Mouse (Mus musculus) spleen, adult 2 months (tissue): Measurements from ENCODE around the gene Mslnl.

Experiments
- CTCF ChIP-seq: fragments of 200-500 bp; IDR thresholded peaks from 2 replicates; pipeline ENCODE4 v1.5.1; 2011; ENCODE audit warnings: mild to moderate bottlenecking, inconsistent platforms; ENCODE audit not compliant: insufficient read depth, insufficient read length, insufficient replicate concordance; ENCODE audit errors: extremely low read depth
- POLR2A ChIP-seq: fragments of 200-500 bp; IDR thresholded peaks from 2 replicates; pipeline ENCODE4 v1.6.1; 2011; ENCODE audit warnings: low read depth, low read length, inconsistent platforms

GRCm38 (mm10) chr17:25696263-25696662, 39.6 kb upstream of the Mslnl start:
- TF ChIP-seq CTCF: no peak
- TF ChIP-seq POLR2A: no peak
